Mouse (Mus musculus) heart, postnatal 4 days (tissue): ENCODE data around the gene Gm38431. TPM values are rescaled to one million over a fixed set of nuclear protein-coding genes. Genes with fewer than 3 reads are reported as not detected.
"Not testable (repeated sequence)": the region's sequence is repeated elsewhere in the genome, so short reads cannot be mapped to it uniquely, and the experiment has no call there.

Source experiments
- DNase-seq: peaks from one replicate; pipeline ENCODE4 v3.0.0; 2021
- total RNA-seq, 2 experiments: library from RNA; stranded (reverse); gene quantifications; 2 replicates each; pipeline ENCODE4 v1.2.3; 2021

Gm38431 gene
- total RNA-seq, 2 experiments from 2014 or later: 0.64 to 2.2 TPM

DNA sequence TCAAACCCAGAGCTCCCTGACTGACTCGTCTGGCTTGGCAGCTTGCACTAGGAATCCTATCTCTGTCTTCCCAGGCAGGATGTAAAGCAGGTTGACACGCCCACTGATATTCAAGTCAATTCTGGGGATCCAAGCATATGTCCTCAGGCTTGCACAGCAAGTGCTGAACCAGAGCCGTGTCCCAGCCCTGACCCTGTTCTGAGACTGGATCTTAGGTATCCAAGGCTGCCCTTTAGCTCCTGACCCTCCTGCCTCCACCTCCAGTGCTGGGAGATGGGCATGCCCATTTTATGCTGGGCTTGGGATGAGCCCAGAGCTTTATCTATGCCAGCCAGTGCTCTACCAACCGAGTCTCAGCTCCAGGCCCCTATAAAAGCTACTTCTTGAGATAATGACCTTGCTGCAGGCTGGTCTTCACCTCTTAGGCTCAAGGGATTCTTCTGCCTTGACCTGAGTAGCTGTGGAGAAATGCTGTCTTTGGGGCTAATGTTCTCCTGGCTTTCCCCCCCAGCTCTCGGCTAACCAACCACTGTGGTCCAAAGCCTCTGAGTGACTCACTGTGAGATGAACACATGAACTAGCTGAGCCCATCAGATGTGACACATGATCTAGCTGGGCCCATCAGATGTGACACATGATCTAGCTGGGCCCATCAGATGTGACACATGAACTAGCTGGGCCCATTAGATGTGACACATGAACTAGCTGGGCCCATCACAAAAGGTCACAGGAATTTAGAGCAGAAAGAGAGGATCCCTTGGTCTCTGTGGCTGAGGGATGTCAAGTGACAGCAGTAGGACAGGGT is 14.2 kb upstream of the Gm38431 start:
- DNase-seq: no peak

DNA sequence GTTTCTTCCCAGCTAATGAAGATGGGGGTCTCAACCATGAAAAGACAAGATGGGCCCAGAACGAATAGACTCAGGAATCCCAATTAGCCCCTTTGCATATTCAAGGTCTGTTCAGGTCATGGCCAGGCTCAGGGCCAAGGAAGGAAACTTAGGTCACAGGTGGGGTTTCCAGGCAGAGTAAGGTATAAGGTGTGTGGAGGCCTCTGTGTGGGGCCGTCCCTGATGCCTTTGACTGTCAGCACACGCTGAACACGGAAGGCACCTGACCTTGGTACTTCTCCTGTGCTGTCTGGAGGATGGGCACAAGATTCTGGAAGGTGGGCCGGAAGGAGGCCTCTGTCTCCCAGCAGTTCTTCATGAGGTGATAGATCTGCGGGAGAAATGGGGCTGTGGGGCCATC is 13.0 kb upstream of the Gm38431 start:
- DNase-seq: no peak

DNA sequence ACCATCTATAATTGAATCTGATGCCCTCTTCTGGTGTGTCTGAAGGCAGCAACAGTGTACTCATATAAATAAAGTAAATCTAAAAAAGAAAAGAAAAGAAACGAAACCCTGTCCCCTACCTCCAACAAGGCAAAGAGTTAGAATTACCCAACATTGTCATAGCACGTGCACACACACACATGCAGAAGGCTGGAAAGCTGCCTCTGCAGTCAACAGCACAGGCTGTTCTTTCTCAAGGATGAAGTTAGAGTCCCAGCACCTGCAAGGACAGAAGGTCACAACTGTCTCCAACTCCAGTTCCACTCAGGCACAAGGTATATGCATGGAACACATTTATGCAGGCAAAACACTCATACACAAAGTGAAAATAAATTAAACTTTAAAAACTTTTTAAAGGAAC is 10.3 kb upstream of the Gm38431 start:
- DNase-seq: no peak

DNA sequence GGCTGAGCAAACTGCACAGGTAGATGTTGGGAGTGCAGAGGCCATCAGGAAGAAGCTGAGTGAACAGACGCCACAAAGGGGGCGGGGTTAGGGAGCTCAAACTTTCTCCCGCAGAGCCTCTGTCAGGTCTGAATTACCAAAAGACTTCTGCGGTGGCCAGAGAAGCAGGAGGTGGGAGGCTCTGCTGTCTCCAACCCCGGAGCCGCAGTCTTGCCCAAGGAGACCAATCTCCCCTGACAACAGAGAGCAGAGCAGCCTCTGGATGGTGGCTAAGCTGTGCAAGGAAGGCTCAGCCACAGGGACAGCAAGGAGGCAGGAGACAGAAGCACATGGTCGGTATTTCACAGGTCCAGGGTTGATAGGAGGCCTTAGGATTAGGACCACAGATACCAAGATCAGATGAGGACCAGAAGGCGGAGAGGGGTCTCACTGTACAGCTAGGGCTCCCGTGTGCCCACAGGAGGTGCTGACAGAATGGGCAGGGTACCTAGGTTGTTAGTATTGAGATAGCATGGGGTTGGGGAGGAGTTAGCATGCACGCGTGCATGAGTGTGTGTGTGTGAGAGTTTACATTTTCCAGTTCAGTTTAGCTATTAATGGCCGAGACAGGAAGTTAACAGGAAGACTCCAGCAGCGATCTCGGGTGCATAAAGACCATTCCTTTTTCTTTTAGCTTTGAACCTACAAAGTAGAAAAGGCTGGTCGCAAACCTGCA is 8.8 kb upstream of the Gm38431 start:
- no peak for DNase-seq

DNA sequence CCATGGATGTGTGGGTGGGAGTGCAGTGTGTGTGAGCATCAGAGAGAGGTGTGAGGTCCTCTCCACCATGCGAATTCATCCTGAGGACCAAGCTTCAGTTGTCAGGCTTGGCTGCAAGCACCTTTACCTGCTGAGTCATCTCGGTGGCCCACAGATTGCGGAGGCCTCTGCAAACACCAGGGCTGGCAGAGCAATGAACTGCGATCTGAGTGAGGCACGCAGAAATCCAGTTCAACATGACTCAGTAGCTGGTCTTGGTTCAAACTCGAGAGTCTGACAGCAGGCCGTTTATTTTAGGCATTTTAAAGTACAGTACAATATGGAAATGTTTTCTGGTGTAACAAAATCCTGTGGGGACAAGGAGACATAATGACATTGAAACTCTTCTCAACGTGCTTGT is 6.0 kb upstream of the Gm38431 start:
- DNase-seq: no peak

DNA sequence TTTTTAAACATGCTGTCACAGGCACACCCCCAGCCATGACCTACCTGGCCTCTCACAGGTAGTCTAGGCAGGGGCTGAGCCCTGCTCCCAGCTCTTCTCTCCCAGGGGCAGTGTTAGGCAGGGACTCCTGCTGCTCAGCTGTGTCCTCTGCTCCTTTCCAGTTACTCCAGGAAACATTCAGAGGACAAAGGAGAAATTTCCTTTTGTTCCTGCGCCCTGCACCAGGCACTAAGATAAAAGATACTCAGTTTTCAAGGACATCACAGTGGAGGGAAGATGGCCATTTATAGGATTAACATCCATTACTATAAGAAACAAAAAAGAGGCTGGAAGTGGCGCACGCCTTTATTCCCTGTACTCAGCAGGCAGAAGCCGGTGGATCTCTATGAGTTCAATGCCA is 4.2 kb upstream of the Gm38431 start:
- no peak for DNase-seq

DNA sequence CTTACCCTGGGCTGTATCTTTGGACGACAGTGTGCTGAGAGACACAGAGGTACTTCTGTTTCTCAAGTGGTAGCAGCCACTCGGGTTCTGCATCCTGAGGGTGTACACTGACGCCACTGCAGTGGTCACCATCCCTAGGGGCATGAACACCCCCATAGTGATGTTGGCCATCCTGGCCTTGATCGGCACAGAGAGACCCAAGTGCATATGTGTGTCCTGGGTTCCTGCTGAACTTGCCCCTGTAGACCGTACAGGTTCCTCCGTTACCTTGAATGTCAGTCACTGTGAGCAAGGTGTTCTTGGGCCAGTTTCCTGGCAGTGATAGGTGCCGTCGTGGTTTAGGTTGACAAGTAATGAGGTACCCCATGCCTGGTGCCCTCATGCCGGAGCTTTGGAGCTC is 1.6 kb upstream of the Gm38431 start:
- no peak for DNase-seq

DNA sequence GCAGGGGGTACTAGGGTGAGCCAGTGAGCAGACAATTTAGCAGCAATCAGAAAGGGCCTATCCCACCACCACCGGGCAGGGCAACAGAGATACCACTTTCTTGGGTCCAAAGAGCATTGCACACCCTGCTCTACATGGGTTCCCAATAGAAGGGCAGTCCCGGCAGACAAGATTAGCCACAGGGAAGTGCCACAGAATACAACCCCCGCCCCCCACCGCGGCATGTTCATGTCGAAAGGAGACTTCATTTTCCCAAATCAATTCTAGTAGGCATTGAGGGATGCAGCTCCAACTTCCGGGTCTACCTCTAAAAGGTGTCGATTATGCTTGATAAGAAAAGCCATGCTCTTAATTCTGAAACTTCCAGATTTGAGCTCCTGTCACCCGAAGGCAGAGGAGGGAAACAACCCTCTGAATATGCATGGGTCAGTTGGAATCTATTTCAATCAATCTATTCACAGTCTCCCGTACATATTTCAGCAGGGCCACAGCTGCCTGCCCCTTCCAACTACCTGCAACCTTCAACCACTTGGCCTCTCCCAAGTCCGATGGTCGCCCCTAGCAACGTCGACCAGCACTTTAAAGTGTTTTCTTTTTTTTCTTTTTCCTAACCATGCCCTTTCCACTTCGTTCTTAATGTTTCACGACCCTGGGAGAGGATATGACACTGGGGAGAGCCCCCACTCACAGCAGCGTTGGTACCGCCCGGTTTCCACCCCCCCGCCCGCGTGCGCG is 658 bp downstream of the Gm38431 start:
- no peak for DNase-seq

DNA sequence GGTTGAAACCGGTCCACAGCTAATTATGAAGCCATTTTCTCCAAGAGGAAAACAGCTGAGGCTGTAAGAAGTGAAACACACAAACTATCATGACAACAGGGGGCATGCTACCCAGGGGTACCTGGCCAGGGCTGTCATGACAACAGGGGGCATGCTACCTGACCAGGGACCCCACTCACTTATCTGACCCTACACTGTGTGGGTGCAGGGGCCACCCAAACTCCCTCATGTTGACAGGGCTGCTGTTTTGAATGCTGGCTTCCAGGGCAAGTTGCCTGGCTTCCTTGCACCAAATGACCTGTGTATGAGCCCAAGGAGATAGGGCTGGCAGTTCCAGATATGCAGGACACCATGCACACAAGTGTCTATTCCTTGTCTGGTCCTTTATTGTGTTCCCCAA is 1.3 kb downstream of the Gm38431 start:
- DNase-seq: no peak

DNA sequence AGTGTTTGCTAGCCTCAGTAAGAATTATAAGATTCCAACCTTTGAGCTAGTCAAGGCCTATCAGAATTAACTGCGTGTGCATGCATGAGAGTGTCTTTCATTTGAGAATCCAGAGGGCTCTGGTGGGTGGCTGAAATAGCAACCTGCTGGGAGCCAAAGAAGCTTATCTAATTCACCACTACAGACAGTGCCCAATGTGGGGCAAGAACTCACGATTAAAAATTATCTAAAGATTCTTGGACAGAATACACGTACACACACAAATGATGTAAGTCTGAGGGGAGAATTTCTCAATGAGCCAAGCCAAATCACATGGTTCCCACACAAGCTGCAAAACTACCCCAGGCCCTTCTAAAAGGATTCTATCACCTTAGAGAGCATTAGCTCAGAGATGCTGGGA is 8.5 kb downstream of the Gm38431 start:
- DNase-seq: no peak

DNA sequence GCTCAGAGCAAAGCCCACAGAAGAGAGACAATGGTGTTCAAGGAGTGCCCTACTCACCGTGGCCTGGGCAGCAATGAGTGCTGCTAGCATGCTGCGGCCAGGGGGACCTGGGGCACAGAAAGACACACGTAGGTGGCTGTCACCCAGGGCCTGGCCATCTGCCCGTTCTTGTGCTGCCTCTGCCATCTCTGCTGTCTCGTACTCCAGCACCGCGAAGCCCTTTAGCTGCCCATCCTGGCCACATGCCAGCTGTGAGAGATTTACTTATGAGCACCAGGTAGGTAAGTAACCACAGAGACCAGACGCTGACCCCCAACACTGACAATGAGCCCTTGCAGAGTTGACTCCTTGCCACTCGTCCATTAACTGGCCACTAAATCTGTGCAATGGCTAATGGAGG is 10.7 kb downstream of the Gm38431 start:
- no peak for DNase-seq

DNA sequence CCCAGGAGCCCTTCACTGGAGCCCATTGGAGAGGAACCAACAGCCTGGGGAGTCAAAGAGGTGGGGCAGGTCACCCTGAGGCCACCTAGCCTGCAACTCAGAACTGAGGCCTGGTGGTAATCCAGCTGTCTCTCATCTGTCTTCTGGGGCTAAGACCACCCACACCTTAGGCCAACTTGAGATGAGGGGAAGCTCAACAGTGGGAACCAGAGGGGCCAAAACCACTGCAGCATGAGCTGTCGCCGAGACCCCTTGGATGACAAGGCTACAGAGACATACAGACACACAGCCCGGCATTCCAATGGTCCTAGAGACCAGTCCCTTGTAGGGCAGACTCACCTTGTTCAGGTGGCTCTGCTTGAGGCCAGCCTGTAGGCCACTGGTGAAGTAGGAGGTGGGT is 16.2 kb downstream of the Gm38431 start:
- DNase-seq: no peak

DNA sequence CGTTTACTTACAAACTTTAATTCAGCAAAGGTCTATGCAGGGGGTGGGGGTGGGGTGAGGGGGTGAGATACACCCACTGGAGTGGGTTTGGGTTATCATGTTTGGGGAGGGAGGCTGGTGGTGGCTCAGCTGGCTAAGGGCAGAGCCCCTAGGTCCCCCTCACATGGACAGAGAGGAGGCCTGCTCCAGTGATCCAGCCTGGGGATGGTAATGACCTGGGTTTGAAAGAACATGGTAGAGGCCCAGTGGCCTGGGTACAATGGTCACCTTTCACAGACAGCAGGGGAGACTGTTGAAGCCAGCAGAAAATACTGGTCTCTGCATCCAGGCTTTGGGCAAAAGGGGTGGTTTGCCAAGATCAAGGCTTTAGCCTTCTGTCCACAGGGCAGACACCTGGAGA is 17.6 kb downstream of the Gm38431 start:
- DNase-seq: no peak

DNA sequence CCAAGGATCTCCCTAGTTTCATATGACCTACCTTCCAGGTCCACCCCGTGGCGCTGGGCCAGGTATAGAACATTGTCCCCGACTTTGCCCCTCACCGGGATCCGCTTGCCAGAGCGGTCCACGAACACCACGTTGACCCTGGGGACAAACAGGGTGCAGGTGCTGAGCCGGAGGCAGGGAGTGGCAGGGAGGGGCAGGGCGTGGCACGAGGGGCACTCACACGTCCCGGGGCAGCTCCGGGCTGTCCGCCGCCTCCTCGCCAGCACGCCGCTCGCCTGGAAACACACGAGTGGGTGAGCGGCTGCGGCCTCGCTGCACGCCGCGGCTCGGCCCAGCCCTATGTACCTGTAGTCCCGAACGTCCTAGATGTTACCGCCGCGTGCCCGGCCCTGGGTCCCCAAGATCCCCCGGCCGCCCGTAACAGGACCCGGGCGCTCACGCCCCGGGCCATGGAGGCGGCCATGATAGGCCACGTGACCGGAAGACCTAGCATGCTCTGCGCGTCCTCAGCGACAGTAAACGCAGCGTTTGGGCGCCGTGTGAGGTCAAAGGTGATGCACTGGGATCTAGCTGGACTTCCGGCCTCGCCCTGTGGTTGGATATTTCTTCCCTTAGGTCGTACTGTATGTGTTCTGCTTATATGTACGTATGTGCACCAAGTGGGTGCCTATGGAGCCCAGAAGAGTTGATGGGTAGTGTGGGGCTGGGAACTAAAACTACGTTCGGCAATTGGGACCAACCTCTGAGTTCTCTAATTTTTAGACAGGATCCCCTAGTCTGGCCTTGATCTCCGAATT is 18.6 kb downstream of the Gm38431 start, which contains the start of the genes Gm49373 and Fdx1l:
Gm49373 (minus strand) TSS at position 53 of the 797 bp plus-strand sequence.
Fdx1l (minus strand) TSS at position 571 of the 797 bp plus-strand sequence.
- peak; percentile 89 for DNase-seq

DNA sequence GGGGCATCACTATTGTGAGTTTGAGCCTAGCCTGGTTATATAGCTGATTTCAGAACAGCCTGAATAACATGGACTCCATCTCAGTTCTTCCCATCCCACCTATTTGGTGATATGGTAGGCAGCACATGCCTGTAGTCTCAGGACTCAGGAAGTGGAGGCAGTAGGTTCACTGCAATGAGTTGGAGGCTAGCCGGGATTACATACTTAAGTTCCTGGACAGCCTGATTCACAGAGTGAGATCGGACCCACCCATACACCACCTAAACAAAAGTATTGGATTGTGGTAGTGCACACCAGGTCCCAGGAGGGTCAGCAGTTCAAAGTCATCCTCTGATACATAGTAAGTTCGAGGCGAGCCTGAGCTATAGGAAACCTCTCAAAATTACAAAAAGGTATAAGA is 19.2 kb downstream of the Gm38431 start:
- no peak for DNase-seq

DNA sequence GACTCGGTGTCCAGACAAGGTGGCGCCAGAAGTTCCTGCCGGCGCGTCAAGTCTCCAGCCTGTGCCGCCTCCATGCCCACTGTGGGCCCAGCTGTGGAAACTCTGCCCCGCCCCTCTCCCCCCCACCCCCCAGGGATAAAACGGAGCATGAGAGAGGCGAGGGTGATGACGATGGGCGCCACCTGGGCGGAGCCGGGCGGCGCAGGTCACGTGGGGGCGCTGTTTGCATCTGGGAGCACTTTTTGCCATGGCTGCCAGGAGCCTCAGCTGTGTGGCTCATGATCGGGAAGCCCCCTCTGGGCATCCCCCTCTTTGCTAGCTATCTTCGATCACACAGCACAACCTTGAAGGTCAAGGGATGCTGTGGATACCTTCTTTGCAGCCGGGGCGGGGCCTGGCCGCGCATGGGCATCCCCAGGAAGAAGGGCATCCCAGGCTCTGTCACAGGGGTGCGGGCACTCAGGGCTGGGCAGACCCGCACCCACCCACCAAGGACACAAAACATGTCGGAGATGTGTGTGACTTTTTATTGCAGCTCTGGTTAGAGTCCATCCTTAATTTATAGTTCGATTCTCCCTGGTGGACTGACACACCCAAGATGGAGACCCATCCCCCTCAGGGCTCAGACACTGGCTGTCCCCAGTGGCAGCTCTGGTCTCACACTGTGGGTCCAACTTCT is 24.7 kb downstream of the Gm38431 start, which contains the start of gene Zglp1:
Zglp1 (minus strand) TSS at position 88 of the 679 bp plus-strand sequence.
- DNase-seq: no peak

DNA sequence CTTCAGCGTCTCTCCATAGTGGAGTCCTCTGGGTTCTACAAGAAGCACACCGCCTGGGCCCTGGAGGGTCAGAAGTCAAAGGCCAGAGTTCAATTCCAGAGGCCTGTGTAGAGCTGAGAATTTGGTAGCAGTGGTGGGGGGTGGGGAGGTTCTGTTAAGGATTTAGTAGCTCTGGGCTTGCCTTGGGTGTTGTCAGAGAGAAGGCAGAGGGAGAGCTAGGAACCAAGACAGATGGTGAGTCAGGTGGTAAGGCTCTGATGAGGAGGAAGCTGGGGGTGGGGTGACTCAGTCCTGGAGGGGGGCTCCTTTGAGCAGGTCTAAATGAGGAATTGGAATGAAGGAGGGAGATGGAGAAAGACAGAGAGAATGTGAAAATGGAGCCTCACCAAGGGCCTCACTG is 28.9 kb downstream of the Gm38431 start:
- DNase-seq: no peak

DNA sequence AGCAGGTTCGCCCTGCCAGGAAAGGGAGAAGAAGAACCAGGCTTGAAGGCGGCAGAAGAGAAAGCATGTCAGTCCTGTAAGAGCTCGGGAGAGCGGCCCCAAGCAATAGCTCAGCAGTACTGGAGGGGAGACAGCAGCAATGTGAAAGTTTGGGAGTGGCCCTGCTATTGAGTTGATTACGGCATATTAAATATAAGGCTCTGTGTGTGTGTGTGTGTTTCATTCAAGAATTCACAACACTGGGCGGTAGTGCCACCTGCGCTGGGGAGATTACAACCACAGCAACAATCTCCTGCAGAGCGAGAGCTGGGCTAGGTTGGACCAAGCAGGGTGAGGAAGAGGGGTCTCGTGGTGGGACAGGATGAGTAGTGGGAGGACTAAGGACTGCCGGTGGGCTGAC is 40.2 kb downstream of the Gm38431 start:
- no peak for DNase-seq

DNA sequence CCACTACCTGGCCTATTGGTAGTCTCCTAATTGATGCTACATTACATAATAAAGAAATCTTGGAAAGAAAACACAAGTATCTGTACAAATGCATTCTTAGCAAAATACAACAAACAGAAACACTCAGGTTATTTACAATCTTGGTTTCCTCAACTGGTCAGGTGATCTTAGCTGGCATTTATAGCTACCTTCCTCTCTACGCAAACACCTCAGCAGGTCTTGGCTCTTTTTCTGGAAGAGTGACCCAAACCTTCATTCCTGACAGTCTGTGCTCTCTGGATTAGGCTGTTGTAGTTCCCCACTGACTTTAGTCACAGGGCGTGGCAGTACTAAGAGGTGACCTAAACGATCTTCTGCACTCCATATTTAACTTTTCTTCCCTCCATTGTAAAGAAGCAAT is 46.6 kb downstream of the Gm38431 start:
- no peak for DNase-seq

DNA sequence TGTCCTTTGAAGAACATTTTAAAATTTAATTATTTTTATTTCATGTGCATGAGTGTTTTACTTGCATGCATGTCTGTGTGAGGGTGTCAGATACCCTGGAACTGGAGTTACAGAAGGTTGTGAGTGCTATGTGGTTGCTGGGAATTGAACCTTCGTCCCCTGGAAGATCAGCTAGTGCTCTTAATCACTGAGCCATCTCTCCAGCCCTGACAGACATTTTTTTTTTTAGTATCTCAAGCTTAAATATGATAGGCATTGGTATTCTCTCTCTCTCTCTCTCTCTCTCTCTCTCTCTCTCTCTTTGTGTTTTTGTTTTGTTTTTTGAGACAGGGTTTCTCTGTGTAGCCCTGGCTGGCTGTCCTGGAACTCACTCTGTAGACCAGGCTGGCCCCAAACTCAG is 47.0 kb downstream of the Gm38431 start:
- DNase-seq: not testable (repeated sequence)

DNA sequence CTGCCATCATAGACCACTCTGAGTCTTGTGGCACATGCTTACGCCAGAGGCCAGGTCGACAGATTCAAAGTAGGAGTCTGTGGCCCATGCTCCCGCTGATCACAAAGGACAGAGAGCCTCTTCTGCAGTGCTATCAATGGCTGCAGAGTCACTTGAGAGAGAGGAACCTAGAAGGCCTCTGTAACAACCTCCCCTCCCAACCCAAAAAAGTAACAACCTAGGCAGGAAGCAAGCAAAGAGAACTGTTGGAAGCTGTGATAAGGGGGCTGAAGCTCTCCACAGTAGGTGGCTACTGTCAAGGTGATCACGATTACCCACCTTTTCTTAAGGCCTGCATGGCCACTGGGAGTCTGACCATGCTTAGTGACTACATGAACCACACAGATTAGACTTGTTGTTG is 48.2 kb downstream of the Gm38431 start:
- no peak for DNase-seq

DNA sequence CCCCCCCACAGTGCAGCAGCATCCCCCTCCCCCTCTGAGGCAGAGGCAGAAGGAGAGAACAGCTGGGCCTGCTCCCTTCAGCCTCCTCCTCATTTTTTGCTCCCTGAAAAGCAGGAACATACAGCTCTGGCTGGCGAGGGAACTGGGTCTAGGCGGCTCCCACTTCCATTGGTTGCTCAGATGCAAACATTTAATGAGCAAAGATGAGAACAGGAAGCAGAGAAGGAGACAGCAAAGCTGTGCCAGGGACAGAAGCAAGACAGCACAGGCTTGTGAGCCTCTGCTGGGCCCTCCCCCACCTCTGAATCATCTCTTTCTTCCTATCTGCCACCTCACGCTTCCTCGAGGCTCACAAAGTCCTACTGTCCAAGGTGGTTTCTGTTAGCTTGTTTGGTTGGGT is 50.5 kb downstream of the Gm38431 start:
- DNase-seq: no peak
